Mouse (Mus musculus) limb, embryonic 14.5 days (tissue): Measurements from ENCODE around the gene Apopt1. TPM values are rescaled to one million over a fixed set of nuclear protein-coding genes. Genes with fewer than 3 reads are reported as not detected.

ENCODE experiments used
- ATAC-seq: fragments of 200-750 bp; cut with Nextera tagmentation; 2 replicates; pipeline ENCODE4 v1.8.0; 2017; ENCODE audit warnings: low read depth, moderate number of reproducible peaks, moderate TSS enrichment; ENCODE audit not compliant: low FRiP score
- DNase-seq: peaks from one replicate; pipeline ENCODE4 v3.0.0-alpha.2; 2015; ENCODE audit warnings: low spot score
- H3K27ac ChIP-seq: fragments of 300-500 bp; sonication (generic); replicated peaks from 2 replicates; pipeline ENCODE4 v1.5.1; 2014; ENCODE audit warnings: low read depth, mild to moderate bottlenecking, low read length, moderate library complexity, mixed read lengths
- H3K27me3 ChIP-seq: fragments of 300-500 bp; sonication (generic); 2 replicates; pipeline ENCODE4 v1.6.1; 2014; ENCODE audit warnings: low read length, mixed read lengths; ENCODE audit not compliant: control insufficient read depth, insufficient read depth
- H3K36me3 ChIP-seq: fragments of 300-500 bp; sonication (generic); 2 replicates; pipeline ENCODE4 v1.6.1; 2014; ENCODE audit warnings: mild to moderate bottlenecking, low read length, moderate library complexity, mixed read lengths; ENCODE audit not compliant: control insufficient read depth, insufficient read depth
- H3K4me1 ChIP-seq: fragments of 300-500 bp; sonication (generic); 2 replicates; pipeline ENCODE4 v1.6.1; 2014; ENCODE audit warnings: antibody characterized with exemption, low read length, mixed read lengths; ENCODE audit not compliant: control insufficient read depth, insufficient read depth
- H3K4me2 ChIP-seq: fragments of 300-500 bp; sonication (generic); replicated peaks from 2 replicates; pipeline ENCODE4 v1.6.1; 2014; ENCODE audit warnings: low read depth, mild to moderate bottlenecking, low read length, moderate library complexity; ENCODE audit not compliant: severe bottlenecking
- H3K4me3 ChIP-seq: fragments of 300-500 bp; sonication (generic); replicated peaks from 2 replicates; pipeline ENCODE4 v1.5.1; 2014; ENCODE audit warnings: low read length
- H3K9ac ChIP-seq: fragments of 300-500 bp; sonication (generic); 2 replicates; pipeline ENCODE4 v1.6.1; 2014; ENCODE audit warnings: mild to moderate bottlenecking, low read depth, low read length, moderate library complexity; ENCODE audit not compliant: severe bottlenecking
- H3K9me3 ChIP-seq: fragments of 300-500 bp; sonication (generic); 2 replicates; pipeline ENCODE4 v1.6.1; 2016; ENCODE audit warnings: low read length; ENCODE audit not compliant: control insufficient read depth
- POLR2A ChIP-seq: fragments of 200-500 bp; IDR thresholded peaks from 2 replicates; pipeline ENCODE4 v1.8.0; 2012; ENCODE audit warnings: inconsistent platforms, mild to moderate bottlenecking, moderate library complexity, borderline replicate concordance; ENCODE audit not compliant: insufficient read depth, insufficient read length; ENCODE audit errors: extremely low read depth
- WGBS: fragments of 180-500 bp; shearing (Covaris S2); extraction: QIAGEN DNeasy Blood & Tissue Kit; methylation state at CpG from one replicate; pipeline ENCODE4 v1.1.7; 2014; 5-methylcytosine and 5-hydroxymethylcytosine counted together
- polyA plus RNA-seq, 2 experiments: library from polyadenylated mRNA; depleted of rRNA in 1 of 2; stranded (reverse) in 1 of 2; unstranded in 1 of 2; fragments of >200 nt; fragmentation: Nextera tagmentation in 1 of 2; extraction: Ambion mirVana in 1 of 2; gene quantifications; 2 replicates each; pipeline versions ENCODE4 v1.2.1 to v1.2.3; 2012 to 2014

Apopt1 gene
- polyA plus RNA-seq, 2 experiments, result 39.7 to 50.7 TPM

DNA sequence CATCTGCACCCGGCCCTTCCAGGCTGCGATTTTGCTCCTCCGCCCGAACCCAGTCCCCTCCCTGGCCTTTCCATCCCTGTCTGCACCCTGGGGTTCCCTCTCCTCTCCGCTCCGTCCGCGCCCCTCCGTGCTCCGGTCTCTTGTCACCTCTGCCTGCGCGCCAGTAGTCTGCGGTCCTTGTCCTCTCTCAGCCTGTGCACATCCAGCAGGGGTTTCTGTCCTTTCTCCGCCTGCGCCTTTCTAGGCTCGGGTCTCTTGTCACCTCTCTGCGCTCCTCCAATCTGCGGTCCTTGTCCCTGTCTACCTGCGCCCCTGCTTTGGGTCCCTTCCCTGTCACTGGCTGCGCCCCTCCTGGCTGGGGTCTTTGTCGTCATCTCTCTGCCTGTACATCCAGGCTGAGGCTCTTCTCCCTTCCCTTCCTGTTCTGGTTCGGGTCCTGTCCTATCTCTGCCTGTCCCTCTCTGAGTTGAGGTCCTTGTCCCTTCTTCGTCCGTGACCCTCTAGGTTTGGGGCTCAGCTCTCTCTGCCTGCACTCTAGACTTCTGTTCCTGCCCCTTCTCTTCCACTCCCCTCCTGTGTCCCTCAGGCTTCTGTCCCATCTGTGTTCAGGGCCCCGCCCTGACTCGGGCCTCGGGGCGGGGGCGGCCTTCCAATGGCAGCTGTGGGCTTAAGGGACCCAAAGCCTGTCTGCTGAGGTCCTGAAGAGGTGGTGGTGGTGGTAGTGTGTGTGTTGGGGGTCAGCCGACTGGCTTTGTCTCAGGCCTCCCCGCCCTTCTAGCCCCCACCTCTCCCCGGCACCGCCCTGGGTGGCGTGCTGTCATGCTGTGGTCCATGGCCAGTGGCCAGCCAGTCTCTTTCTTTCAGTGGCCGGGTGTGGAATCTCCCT lies 46.4 kb downstream of the Apopt1 start:
- peak; percentile 39 for ATAC-seq
- 1% methylated on average over 34 of the region's 35 CpGs for WGBS
- H3K4me3 ChIP-seq, result peak overlapping the region; percentile 90
- TF ChIP-seq POLR2A, result no peak
- H3K4me2 ChIP-seq, result peak overlapping the region; percentile 99
- H3K9me3 ChIP-seq, result no peaks in the 10 kb centered on the region
- peak; percentile 14 for DNase-seq
- H3K27me3 ChIP-seq, result no peaks in the 10 kb centered on the region
- H3K9ac ChIP-seq, result peak overlapping the region; percentile 87
- peaks cover 7% of the 10 kb centered on the region; the same call in 1 of the 2 replicates for H3K36me3 ChIP-seq
- peaks cover 11% of the 10 kb centered on the region; the same call in 1 of the 2 replicates for H3K4me1 ChIP-seq
- H3K27ac ChIP-seq, result peak overlapping the region; percentile 81

- no peaks in the 10 kb centered on the region for H3K27me3 ChIP-seq
- H3K9ac ChIP-seq, result no peak overlapping the region
- no peak overlapping the region for H3K27ac ChIP-seq
- H3K36me3 ChIP-seq, result peaks cover 7% of the 10 kb centered on the region
- peak overlapping the region; percentile 99 for H3K4me2 ChIP-seq
- H3K4me1 ChIP-seq, result peaks cover 11% of the 10 kb centered on the region; the same call in 1 of the 2 replicates
- no peak for TF ChIP-seq POLR2A
- DNase-seq (no peak), ATAC-seq (no peak)
- 61% methylated on average over 7 of the region's 7 CpGs for WGBS
- H3K9me3 ChIP-seq, result no peaks in the 10 kb centered on the region
- H3K4me3 ChIP-seq, result peak overlapping the region; percentile 90
These were observed 47.3 kb downstream of the Apopt1 start for GRCm38 (mm10) chr12:111760306-111760908.

GRCm38 (mm10) chr12:111762620-111763280 lies 49.7 kb downstream of the Apopt1 start:
- Histone ChIP-seq H3K4me1 (peaks cover 14% of the 10 kb centered on the region), H3K4me2 (no peak overlapping the region), H3K36me3 (peaks cover 7% of the 10 kb centered on the region), H3K27ac (no peak overlapping the region), H3K27me3 (no peaks in the 10 kb centered on the region), H3K4me3 (no peak overlapping the region), H3K9me3 (no peaks in the 10 kb centered on the region), H3K9ac (no peak overlapping the region)
- DNase-seq, result no peak
- ATAC-seq, result no peak
- no peak for TF ChIP-seq POLR2A
- 86% methylated on average over 13 of the region's 13 CpGs for WGBS

GRCm38 (mm10) chr12:111766313-111767236 lies 53.5 kb downstream of the Apopt1 start:
- no peak overlapping the region for H3K27ac ChIP-seq
- peaks cover 10% of the 10 kb centered on the region for H3K36me3 ChIP-seq
- WGBS, result 71% methylated on average over 16 of the region's 16 CpGs
- DNase-seq (no peak), ATAC-seq (no peak)
- no peak overlapping the region for H3K4me2 ChIP-seq
- no peaks in the 10 kb centered on the region for H3K27me3 ChIP-seq
- H3K9me3 ChIP-seq, result no peaks in the 10 kb centered on the region
- no peak for TF ChIP-seq POLR2A
- H3K4me3 ChIP-seq, result no peak overlapping the region
- peaks cover 11% of the 10 kb centered on the region for H3K4me1 ChIP-seq
- H3K9ac ChIP-seq, result no peak overlapping the region
